Mouse (Mus musculus): Measurements from ENCODE around the gene Impdh1.
"Not testable (repeated sequence)": the region's sequence is repeated elsewhere in the genome, so short reads cannot be mapped to it uniquely, and the experiment has no call there.

Impdh1 gene

DNA sequence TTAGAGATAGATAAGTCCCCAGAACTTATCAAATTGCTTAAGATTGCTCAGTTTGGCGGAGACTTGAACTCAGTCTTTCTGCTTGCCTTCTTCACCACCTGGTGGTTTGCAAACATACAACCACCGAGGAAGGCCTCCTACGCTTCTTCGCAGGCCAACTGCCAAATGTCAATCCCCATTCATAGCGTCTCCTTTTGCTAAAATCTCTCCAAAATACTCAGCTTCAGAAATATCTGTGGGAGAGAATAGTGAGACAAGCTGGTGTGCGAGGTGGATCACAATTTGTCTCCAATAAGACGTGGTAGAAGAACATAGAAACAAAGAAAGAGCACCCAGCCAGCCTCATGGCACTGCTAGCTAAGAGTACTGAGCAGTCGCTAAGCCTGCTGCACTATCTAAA is 36.3 kb downstream of the Impdh1 start:
- DNase-seq (ENCODE audit: low read depth): no peak

DNA sequence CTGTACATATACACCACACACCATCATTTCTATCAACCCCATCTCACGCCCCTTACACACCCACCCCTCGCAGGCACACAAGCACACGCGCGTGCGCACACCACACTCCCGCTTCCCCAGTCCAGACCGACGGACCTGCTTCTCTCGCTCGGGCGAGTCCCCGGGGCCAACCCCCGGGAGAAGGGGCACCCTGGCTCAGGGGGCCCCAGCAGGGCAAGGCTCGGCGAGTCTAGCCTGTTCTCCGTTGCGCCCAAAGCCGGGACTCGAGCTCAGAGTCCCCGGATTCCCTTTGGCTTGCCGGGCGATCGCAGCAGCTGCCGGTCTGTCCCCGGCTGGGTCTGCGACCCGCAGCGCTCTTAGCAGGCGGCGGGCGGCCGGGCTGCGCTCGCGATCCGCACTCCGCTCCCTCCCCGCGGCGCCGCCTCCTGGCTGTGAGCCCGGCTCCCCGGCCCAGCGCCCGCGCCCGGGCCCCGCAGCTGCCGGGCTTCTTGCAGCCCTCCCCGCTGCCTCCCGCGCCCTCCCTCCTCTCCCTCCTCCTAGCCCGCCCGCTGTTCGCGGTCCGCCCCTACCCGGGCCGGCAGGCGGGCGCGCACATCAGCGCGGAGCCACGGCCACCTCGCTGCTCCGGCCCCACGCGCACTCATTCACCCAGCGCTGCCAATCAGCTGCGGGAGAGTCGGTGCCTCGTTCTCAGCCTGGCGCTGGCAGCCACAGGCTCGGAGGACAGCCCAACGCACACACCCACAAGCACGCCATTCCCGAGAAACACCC is 37.1 kb downstream of the Impdh1 start, which contains the start of gene Prrt4:
Gene Prrt4 (minus strand): TSS at position 697 of the 771 bp plus-strand sequence.
- peak; percentile 50 for DNase-seq (ENCODE audit: low read depth)

DNA sequence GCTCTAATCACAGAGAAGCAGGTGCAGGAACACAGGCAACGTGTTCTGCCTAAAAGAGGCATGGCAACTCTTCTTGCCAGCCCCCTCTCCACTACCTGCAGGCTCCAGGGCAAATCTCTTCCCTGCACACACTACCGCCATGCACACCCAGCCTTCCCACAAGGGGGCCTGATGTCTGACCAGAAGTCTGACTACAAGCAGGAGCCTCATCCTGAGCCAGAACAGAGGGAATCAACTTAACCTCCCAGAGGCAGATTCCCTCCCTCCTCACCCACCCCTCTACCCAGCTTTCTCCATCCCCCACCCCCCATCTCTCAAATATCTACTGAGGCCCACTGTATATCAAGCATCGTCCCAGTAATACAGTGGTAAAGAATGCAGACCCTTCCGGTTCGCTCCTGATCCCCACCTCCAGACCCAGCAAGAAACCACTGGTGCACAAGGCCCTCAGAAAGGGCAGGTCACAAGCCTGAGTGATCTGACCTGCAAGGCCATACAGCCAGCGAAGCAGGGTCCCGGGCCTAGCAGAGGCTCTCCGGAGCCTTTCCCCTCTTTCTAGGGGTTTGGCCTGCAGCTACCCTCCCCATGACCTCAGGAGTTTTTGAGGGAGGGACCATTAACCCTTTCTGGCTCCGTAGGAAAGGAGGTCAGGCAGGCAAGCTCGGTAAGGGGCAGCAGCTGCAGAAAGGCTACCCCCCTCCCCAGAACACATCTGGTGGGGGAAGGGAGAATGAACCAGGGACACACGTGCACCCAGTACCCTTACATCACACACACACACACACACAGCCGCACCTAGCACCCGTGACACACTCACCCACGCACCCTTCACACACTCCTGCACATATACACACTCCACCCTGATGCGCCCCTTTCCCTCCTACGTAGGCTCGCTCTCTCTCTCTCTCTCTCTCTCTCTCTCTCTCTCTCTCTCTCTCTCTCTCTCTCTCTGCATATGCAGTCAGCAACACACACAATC is 38.0 kb downstream of the Impdh1 start:
- peak; percentile 28 for DNase-seq (ENCODE audit: low read depth)

DNA sequence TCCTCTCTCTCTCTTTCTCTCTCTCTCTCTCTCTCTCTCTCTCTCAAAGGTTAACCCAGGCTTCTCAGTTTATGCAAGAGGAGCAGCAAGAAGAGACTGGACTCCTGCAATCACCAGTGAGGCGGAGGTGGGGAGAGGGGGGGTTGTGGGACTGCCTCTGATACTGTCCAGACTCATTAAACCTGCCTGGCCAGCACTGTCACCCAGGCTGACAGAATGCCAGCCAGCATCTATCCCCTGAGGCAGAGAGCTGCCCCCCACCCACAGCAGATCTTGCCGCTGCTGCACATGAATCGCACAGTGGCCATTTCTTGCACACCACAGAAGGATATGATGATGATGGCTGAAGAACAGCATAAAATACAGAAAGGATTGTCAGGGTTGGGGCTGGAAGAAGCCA is 41.1 kb downstream of the Impdh1 start:
- no peak for DNase-seq (ENCODE audit: low read depth)

DNA sequence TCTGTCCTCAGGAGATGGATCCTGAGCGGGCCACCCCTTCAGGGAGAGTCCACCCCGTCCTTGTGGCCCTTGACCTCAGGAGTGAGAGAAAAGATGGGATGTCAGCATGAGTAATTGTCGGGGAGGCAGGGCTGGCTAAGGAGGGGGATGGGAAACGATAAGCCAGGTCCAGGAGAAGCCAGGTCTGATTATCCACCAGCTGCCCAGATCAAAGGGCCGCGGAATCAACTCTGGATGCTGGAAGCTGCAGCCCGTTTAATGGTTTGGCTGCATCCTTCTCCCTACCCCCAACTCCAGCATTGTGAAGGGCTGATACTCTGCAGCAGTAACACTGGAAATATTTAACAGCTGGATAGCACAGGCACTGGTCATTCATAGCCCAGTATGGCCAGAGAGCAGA is 41.8 kb downstream of the Impdh1 start:
- no peak for DNase-seq (ENCODE audit: low read depth)

DNA sequence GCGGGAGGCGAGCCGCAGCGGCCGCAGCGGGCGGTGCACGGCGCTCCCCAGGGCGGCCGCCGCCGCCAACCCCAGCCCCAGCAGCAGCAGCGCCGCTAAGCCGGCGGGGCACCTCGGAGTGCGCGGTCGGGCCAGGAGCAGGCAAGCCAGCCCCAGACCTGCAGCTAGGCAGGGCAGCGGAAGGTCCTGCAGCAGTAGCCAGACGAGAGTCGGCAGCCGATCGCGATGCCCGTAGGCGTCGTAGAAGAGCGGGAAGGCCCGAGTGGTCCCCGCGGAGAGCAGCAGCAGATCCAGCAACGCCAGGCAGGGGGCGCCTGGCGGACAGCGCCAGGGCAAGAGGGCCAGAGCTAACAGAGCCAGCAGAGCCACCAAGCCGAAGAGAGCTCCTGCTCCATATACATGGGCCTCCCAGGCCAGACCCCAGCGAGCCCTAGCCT is 45.2 kb downstream of the Impdh1 start:
- DNase-seq (ENCODE audit: low read depth): peak; percentile 88

DNA sequence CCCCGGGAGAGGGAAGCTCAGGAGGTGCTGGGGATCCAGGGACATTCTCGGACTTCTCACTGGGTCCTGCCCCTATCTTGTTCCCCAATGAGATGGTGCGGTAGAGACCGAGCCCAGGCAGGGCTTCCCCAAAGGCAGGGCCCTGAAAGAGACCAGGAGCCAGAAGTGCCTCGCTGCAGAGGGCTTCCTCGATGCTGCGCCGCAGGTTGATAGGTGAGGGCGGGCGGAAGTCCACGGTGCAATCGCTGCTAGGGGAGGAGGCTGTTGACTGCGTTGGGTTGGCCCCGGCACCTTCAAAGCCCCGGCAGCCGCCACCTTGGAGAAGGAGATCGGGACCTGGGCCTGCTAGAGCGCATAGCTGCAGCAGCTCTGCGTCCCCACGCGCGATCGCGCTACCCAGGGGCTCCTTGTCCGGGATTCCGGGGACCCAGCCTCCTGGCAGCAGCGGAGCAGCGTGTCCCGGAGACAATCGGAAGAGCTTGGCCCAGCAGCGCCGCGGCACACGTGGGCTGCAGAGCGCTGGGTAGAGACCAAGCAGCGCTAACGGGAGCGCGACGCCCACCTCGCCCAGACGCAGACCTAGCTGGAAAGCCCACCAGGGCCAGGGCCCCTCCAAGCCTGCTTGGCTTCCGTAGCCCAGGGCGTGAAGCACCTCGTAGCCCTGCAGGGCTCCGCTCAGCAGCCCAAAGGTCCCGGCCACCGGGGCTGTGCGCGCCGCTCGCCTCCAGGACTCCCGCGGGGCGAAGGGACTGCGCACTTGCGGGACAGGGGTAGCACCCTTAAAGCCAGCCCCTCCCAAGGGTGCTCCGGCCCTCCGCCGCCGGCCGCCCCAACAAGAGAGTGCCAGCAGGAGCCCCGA is 45.9 kb downstream of the Impdh1 start:
- no peak for DNase-seq (ENCODE audit: low read depth)

DNA sequence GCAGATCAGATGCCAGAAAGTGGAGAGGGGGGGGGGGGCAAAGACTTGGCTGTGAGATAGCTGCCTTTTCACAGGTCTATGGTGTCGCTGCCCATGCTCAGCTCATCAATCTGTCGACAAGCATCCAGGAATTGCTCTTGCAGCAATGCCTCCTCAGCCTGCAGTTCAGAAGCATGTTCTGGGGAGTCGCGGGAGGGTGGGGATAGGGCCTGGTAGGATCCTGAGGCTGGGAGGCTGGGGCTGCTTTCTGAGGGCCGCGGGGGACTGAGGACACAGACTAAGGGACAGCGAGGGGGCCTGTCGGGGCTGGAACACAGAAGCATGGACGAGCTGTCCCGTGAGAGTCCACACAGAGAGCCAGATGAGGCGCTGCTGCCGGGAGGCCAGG is 46.5 kb downstream of the Impdh1 start:
- no peak for DNase-seq (ENCODE audit: low read depth)

DNA sequence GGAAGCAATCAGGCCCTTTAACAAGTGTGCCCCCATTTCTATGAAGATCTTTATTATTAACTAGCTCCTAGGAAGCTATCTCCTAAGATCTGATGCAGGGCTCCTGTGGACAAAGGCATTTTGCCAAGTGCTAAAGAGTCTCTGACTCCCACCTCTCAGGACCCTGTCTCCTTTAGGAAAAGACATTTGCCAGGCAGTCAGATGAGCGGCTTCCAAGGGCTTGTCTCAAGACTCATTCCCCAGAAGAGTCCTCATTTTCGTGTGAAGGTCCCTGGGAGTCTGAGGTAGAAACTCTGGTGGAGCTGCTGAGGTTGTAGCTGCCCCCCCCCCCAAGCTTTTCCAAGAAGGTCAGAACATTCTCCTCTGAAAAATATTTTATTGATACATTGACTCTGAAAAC is 47.3 kb downstream of the Impdh1 start:
- no peak for DNase-seq (ENCODE audit: low read depth)

DNA sequence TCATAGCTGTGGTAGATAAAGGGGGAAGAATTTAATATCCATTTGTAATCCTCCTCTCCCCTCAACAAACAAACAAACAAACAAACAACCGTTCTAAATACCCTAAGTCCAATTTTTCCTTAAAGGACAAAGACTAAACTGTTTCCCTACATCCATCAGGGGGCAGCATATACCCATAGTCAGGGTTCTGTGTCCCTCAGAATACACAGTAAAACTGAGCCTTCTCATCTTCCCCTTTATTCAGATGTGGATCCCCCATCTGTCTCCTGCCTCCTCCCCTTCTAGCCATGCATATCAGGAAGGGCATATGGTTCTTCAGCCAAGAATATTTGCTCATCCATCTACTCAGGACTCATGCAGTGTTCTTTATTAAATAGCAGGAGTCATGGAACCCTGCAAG is 50.0 kb downstream of the Impdh1 start:
- peak; percentile 87 for DNase-seq (ENCODE audit: low read depth)

DNA sequence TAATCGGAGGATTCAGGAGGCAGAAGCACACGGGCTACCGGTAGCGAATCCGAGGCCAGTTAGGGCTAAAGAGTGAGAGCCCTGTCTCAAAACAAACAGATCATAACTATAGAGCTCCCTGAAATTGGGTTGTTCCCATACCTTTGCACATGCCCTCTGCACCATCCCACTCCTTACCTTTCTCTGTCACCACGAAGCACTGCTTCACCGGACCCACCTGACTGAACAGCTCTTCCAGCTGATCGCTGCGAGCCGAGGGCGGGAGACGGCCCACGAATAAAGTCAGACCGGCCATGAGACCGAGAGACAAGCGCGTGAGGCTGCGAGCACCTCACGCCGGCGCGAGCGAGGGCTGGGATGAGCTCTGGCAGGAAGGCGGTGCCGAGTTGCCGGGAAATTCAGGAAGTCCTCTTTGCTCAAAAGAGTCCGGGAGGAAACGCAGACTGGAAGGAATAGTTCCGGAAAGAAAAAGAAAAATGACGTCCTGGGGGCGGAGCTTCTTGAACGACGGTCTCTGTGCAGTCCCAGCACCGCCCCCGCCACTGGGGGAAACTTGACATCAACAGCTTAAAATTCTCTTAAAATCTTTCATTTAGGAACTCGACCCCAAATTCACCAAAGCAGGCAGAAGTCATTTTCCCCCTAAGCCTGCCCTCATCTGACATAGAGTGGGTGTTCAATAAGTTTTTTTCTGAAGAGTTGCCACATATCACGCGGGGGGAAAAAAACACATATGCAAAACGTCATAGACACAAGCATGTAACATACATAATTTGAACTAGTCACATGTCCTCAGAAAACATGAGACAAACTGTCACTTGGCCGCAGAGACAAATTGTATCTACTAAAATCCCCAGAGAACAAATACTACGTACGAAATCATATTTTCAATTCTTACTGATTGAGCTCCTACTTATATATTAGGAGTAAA is 51.6 kb downstream of the Impdh1 start, which contains the start of gene Rbm28:
Gene Rbm28 (minus strand): TSS at position 693 of the 931 bp plus-strand sequence.
- peak; percentile 99 for DNase-seq (ENCODE audit: low read depth)

DNA sequence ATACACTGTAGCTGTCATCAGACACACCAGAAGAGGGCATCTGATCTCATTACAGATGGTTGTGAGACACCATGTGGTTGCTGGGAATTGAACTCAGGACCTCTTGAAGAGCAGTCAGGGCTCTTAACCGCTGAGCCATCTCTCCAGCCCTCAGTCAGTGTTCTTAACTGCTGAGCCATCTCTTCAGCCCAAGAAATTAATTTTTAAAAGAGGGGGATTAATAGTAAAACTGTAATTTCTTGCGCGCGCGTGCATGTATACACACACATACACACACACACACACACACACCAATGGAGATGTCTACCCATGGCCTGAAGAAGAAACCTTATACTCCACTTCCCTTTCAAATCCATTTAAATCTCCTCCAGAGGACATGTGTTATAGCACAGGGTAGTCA is 54.9 kb downstream of the Impdh1 start:
- DNase-seq (ENCODE audit: low read depth): not testable (repeated sequence)

DNA sequence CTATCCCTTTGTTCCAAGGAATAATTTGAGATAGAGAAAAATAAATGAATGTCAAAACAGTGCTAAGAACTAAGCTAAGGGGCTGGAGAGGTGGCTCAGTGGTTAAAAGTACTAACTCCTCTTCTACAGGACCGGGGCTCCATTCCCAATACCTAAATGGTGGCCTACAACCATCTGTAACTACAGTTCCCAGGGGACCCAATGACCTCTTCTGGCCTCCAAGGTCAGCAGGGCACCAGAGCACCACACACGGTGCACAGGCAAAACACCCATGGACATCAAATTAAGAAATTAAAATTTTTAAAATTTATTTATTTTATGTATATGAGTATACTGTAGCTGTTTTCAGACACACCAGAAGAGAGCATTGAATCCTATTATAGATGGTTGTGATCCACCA is 55.4 kb downstream of the Impdh1 start:
- DNase-seq (ENCODE audit: low read depth): no peak

DNA sequence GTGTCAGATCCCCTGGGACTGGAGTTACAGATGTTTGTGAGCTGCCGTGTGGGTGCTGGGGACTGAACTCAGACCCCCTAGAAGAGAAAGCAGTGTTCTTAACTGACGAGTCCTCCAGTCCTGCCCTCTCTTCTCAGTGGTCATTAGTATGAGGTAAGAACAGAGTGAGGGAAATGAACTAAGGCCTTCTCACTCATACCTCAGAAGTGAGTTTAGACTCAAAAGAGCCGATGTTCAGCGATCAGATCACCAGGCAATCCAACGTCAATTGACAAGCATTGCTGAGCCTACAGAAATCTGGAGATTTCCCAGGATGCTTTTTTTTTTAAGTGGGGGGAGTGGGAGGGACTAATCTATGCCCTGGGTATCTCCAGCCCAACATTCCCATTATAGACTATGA is 59.8 kb downstream of the Impdh1 start:
- DNase-seq (ENCODE audit: low read depth): no peak
